Mouse (Mus musculus) midbrain, embryonic 14.5 days (tissue): ENCODE results near the gene Nepn. TPM values are rescaled to one million over a fixed set of nuclear protein-coding genes. Genes with fewer than 3 reads are reported as not detected.

ENCODE experiments used
- ATAC-seq: fragments of 200-750 bp; cut with Nextera tagmentation; 2 replicates; pipeline ENCODE4 v1.8.0; 2017; ENCODE audit warnings: moderate number of reproducible peaks, moderate library complexity; ENCODE audit not compliant: low FRiP score, low TSS enrichment
- DNase-seq: peaks from one replicate; pipeline ENCODE4 v3.0.0-alpha.2; 2015
- H3K27ac ChIP-seq: fragments of 300-500 bp; sonication (generic); replicated peaks from 2 replicates; pipeline ENCODE4 v1.5.1; 2014; ENCODE audit warnings: mild to moderate bottlenecking, low read depth, low read length, moderate library complexity
- H3K27me3 ChIP-seq: fragments of 300-500 bp; sonication (generic); 2 replicates; pipeline ENCODE4 v1.6.1; 2014; ENCODE audit warnings: low read length, control low read depth, mixed read lengths; ENCODE audit not compliant: control insufficient read depth, insufficient read depth
- H3K36me3 ChIP-seq: fragments of 300-500 bp; sonication (generic); 2 replicates; pipeline ENCODE4 v1.6.1; 2014; ENCODE audit warnings: low read length, control low read depth; ENCODE audit not compliant: control insufficient read depth, insufficient read depth
- H3K4me1 ChIP-seq: fragments of 300-500 bp; sonication (generic); 2 replicates; pipeline ENCODE4 v1.6.1; 2014; ENCODE audit warnings: mild to moderate bottlenecking, antibody characterized with exemption, low read length, control low read depth; ENCODE audit not compliant: control insufficient read depth, insufficient read depth
- H3K4me2 ChIP-seq: fragments of 300-500 bp; sonication (generic); 2 replicates; pipeline ENCODE4 v1.6.1; 2014; ENCODE audit warnings: mild to moderate bottlenecking, low read length, moderate library complexity
- H3K4me3 ChIP-seq: fragments of 300-500 bp; sonication (generic); replicated peaks from 2 replicates; pipeline ENCODE4 v1.5.1; 2014; ENCODE audit warnings: low read depth, low read length
- H3K9ac ChIP-seq: fragments of 300-500 bp; sonication (generic); replicated peaks from 2 replicates; pipeline ENCODE4 v1.6.1; 2014; ENCODE audit warnings: mild to moderate bottlenecking, low read length, moderate library complexity
- H3K9me3 ChIP-seq: fragments of 300-500 bp; sonication (generic); 2 replicates; pipeline ENCODE4 v1.6.1; 2016; ENCODE audit warnings: low read length, control low read depth, mixed read lengths; ENCODE audit not compliant: control insufficient read depth
- WGBS: fragments of 180-500 bp; shearing (Covaris S2); extraction: QIAGEN DNeasy Blood & Tissue Kit; methylation state at CpG from one replicate; pipeline ENCODE4 v1.1.7; 2014; 5-methylcytosine and 5-hydroxymethylcytosine counted together
- polyA plus RNA-seq: library from polyadenylated mRNA; unstranded; fragments of >200 nt; fragmentation: Nextera tagmentation; extraction: Ambion mirVana; gene quantifications from 2 replicates; pipeline ENCODE4 v1.2.1, GENCODE M21; 2014

The Nepn gene
- polyA plus RNA-seq, 1 experiment from 2014 or later: not detected

DNA sequence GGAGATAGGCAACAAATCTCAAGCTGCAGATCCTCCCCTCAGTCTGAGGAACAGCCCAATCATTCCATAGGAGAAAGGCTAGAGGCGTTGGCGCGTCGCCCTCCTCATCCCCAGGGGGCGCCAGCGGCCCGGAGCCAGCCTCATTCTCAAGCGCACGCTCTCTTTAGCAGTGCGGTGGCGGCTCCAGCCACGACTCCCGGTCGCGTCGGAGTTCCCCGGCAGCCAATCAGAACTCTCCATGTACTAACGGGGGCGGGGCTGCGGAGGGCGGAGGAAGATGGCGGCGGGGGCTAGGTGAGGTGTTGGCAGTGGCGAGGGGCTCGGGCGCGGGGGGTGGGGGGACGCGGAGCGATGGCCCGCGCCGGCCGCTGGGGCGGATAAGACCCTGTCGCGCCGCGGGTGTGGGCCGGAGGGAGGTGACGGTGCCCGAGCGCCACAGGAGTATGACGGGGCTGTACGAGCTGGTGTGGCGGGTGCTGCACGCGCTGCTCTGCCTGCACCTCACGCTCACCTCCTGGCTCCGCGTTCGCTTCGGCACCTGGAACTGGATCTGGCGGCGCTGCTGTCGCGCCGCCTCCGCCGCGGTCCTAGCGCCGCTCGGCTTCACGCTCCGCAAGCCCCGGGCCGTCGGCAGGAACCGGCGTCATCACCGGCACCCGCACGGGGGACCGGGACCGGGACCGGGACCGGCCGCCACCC is 28.7 kb downstream of the Nepn start, which contains the start of gene Nus1:
TSS of gene Nus1 (plus strand) at position 249 of the 699 bp plus-strand sequence.
- H3K4me1 ChIP-seq: peaks cover 16% of the 10 kb centered on the region
- WGBS: under 1% methylated on average over 79 of the region's 79 CpGs
- H3K9me3 ChIP-seq: no peaks in the 10 kb centered on the region
- H3K27me3 ChIP-seq: no peaks in the 10 kb centered on the region
- peak; percentile 99 for ATAC-seq
- H3K9ac ChIP-seq: peak within 1 kb of the TSS; percentile 90
- peak; percentile 99 for DNase-seq
- peak within 1 kb of the TSS; percentile 96 for H3K27ac ChIP-seq
- H3K4me3 ChIP-seq: peak within 1 kb of the TSS; percentile 93
- H3K4me2 ChIP-seq: peak within 1 kb of the TSS; percentile 80
- no peaks in the 10 kb centered on the region for H3K36me3 ChIP-seq

DNA sequence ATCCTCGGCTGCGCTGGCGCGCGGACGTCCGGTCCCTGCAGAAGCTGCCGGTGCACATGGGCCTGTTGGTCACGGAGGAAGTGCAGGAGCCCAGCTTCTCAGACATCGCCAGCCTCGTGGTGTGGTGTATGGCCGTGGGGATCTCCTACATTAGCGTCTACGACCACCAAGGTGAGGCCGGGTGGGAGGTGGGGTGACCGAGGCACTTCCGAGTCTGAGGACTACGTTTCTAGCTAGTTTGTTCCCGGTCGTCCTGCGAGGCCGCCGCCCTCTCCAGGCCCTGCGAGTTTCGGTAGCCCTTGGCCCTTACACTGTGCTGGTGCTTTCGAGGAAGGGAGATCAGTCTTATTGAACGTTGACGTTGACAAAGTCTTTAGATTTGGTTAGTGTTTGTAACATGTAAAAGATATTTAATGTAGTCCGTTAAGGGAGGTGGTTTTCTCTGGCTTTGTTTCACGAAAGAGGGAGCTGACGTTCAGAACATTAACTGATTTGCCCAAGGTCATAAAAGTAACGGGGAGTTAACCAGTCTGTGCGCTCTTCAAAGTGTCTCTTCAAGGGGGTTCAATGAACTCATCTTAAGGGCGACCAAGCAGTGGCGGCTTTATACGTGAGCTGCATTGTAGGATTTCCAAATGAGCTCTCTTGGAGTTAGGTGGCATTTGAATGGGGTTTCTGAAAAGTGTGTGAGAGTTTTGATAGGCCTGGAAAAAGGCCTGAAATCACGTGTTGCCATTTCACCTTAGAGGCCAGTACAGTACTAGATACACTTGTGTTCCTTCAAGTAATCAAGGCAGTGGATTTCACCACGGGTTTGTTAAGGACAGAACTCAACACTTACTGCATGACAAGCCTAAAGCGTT is 29.5 kb downstream of the Nepn start:
- WGBS: 3% methylated on average over 39 of the region's 39 CpGs
- Histone ChIP-seq H3K4me2 (peak overlapping the region; percentile 80), H3K9me3 (no peaks in the 10 kb centered on the region), H3K4me1 (peaks cover 16% of the 10 kb centered on the region), H3K27ac (peak overlapping the region; percentile 96), H3K27me3 (no peaks in the 10 kb centered on the region), H3K9ac (peak overlapping the region; percentile 90), H3K4me3 (peak overlapping the region; percentile 93), H3K36me3 (no peaks in the 10 kb centered on the region)
- DNase-seq (no peak), ATAC-seq (peak; percentile 63)

DNA sequence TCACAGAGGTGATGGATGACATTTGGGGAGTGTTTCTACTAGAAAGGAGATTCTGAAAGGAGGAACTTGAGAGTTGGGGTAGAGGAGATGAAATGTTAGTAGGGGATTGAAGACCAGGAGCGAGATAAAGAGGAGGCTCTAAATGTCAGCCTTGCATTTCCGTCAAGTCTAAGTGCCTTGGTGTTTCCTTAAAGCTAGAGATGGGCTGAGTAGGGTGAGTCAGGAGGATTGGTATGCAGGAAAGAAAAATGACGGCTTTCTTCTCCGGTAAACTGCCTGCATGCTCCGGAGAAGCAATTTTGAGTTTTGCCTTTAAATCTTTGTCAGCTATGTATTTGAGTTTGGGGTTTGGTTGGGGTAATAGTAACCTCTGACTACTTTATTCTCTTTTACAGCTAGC is 30.2 kb downstream of the Nepn start:
- ATAC-seq (no peak), DNase-seq (no peak)
- 79% methylated on average over 5 of the region's 5 CpGs for WGBS

DNA sequence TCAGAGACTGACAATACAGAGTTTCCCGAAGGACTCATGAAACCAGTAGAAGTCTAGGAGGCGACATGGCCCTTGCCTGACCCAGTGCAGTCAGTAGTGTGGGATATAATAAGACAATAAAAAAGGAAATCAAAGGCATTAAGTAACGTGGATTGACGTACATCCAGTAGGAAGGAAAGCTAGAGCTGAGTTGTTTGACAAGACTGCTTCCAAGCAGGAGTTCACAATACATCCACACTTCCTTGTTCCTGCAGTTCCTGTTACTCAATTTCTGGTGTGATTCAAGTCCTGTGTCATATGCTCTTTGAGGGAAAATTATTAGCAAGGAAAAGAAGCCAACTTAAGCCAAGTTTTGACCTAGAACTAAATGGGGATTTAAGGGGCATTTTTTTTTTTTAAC is 30.6 kb downstream of the Nepn start:
- ATAC-seq (no peak), DNase-seq (no peak)
- H3K9me3 ChIP-seq: no peaks in the 10 kb centered on the region
- 85% methylated on average over 4 of the region's 4 CpGs for WGBS
- peak overlapping the region; percentile 93; the same call in 1 of the 2 replicates for H3K4me3 ChIP-seq
- peaks cover 16% of the 10 kb centered on the region for H3K4me1 ChIP-seq
- no peaks in the 10 kb centered on the region for H3K36me3 ChIP-seq
- H3K4me2 ChIP-seq: peak overlapping the region; percentile 80
- H3K27ac ChIP-seq: no peak overlapping the region
- H3K9ac ChIP-seq: no peak overlapping the region; the same call in 1 of the 2 replicates
- H3K27me3 ChIP-seq: no peaks in the 10 kb centered on the region

More for the DNA sequence above, 30.2 kb downstream of the Nepn start:
- peak overlapping the region; percentile 90 for H3K9ac ChIP-seq
- no peak overlapping the region for H3K27ac ChIP-seq
- H3K36me3 ChIP-seq: no peaks in the 10 kb centered on the region
- H3K4me2 ChIP-seq: peak overlapping the region; percentile 80
- peak overlapping the region; percentile 93 for H3K4me3 ChIP-seq
- no peaks in the 10 kb centered on the region for H3K9me3 ChIP-seq
- no peaks in the 10 kb centered on the region for H3K27me3 ChIP-seq
- H3K4me1 ChIP-seq: peaks cover 16% of the 10 kb centered on the region

DNA sequence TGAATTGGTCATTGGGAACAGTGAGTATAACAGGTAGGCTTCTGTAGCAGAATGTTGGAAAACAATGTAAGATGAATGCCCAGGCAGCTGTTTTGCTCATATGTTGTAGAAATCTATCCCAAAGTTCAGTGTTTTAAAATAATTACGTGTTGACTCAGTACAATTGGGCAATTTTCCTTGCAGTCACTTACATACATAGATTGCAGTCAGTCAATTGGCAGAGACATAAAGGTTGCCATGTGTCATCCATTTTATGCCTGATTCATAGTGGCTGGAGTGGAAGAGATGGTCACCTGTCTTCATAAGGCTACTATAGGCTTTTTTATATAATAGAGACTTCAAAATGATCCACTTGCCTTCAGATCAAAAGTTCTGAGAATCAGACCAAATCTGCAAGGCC is 31.8 kb downstream of the Nepn start:
- no peaks in the 10 kb centered on the region for H3K27me3 ChIP-seq
- no peaks in the 10 kb centered on the region for H3K9me3 ChIP-seq
- H3K27ac ChIP-seq: no peak overlapping the region
- H3K4me1 ChIP-seq: peaks cover 16% of the 10 kb centered on the region
- no peak overlapping the region for H3K4me2 ChIP-seq
- ATAC-seq (no peak), DNase-seq (no peak)
- WGBS: 93% methylated on average over 1 of the region's 1 CpGs
- H3K9ac ChIP-seq: no peak overlapping the region
- no peak overlapping the region for H3K4me3 ChIP-seq
- no peaks in the 10 kb centered on the region for H3K36me3 ChIP-seq

DNA sequence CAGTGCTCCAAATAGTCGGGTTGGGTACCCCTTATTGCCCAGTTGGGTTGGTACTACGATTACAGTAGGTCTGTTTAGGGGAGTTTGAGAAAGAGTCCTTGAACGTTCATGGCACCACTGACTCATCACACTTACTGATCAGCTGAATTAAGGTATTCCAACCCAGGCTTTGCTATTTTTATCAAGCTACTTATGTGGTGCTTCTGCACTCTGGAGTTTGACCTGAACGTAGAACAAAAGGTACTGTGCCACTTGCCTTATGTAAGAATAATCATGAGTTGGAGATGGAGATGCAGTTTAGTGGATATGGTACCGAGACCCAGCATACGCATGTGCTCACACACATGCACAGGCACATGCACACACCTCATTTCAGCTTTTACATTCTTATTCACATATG is 32.9 kb downstream of the Nepn start:
- WGBS: 93% methylated on average over 6 of the region's 6 CpGs
- no peak overlapping the region for H3K4me2 ChIP-seq
- no peak overlapping the region for H3K27ac ChIP-seq
- H3K27me3 ChIP-seq: no peaks in the 10 kb centered on the region
- ATAC-seq: no peak
- H3K9me3 ChIP-seq: no peaks in the 10 kb centered on the region
- peaks cover 16% of the 10 kb centered on the region for H3K4me1 ChIP-seq
- no peak for DNase-seq
- H3K4me3 ChIP-seq: no peak overlapping the region
- no peak overlapping the region for H3K9ac ChIP-seq
- H3K36me3 ChIP-seq: no peaks in the 10 kb centered on the region

DNA sequence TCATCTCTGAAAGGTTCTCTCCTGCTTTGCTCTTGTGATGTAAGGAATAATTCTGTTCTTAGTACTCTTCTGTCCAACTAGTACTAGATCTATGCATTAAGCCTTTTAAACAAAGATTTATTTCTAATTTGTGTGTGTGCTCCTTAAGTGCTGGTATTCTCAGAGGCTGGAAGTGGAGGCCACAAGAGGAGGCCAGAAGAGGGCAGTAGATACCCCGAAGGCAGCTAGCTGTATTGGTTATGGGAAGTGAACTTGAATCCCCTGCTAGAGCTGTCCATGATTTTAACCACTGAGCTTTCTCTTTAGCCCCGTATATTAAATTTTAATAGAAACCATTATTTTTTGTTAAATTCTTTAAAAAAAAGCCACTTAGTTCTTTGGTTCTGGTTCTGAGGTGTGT is 34.3 kb downstream of the Nepn start:
- no peaks in the 10 kb centered on the region for H3K36me3 ChIP-seq
- no peaks in the 10 kb centered on the region for H3K9me3 ChIP-seq
- H3K27me3 ChIP-seq: no peaks in the 10 kb centered on the region
- H3K4me1 ChIP-seq: peaks cover 16% of the 10 kb centered on the region
- H3K4me3 ChIP-seq: no peak overlapping the region
- 89% methylated on average over 2 of the region's 2 CpGs for WGBS
- DNase-seq (peak; percentile 19), ATAC-seq (no peak)
- no peak overlapping the region for H3K9ac ChIP-seq
- H3K4me2 ChIP-seq: no peak overlapping the region
- no peak overlapping the region for H3K27ac ChIP-seq

DNA sequence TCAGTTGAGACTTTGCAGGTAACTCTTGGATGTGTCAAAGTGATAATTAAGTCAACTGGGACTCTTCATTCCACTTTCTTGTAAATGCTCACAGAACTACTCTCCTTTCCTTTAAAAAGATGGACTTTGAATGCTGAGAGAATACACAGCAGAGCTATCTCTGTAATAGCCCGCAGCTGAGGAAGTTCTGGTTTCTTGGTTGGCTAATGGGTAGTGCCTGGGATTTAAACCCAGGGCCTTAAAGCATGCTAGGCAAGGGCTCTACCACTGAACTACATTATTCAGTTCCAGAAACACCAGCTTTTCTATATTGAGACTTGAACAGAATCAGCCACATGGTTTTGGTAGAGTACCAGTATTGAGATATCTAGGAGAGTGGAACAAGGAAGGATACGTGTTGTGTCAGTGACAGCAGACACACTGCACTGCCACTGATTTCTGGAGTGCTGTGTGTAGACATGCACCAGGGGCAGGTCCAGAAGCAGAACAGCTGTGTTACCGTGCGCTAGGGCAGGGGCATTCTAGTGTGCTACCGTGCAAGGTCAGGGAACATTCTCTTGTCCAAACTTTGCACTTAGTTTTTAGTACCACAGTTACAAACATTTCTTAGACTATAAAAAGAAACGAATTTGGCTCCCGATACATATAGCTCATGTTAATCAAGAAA is 37.7 kb downstream of the Nepn start:
- Histone ChIP-seq H3K36me3 (peaks cover 16% of the 10 kb centered on the region), H3K27me3 (no peaks in the 10 kb centered on the region), H3K9me3 (no peaks in the 10 kb centered on the region), H3K4me3 (no peak overlapping the region), H3K4me1 (no peaks in the 10 kb centered on the region), H3K9ac (no peak overlapping the region), H3K27ac (no peak overlapping the region), H3K4me2 (no peak overlapping the region)
- DNase-seq: no peak
- 92% methylated on average over 7 of the region's 7 CpGs for WGBS
- no peak for ATAC-seq
